Mouse (Mus musculus) liver, postnatal 0 days (tissue): ENCODE measurements around the gene Nphp1. TPM values are rescaled to one million over a fixed set of nuclear protein-coding genes. Genes with fewer than 3 reads are reported as not detected.
A peak's percentile ranks its signal among the peaks of the same experiment; 100 is the strongest.

Experiments
- ATAC-seq: fragments of 200-750 bp; cut with Nextera tagmentation; 2 replicates; pipeline ENCODE4 v1.8.0; 2017; ENCODE audit warnings: mild to moderate bottlenecking, moderate library complexity
- DNase-seq: peaks from one replicate; pipeline ENCODE4 v3.0.0-alpha.2; 2016
- H3K27ac ChIP-seq: fragments of 300-500 bp; sonication (generic); 2 replicates; pipeline ENCODE4 v1.5.1; 2014; ENCODE audit warnings: antibody characterized with exemption, moderate library complexity, mild to moderate bottlenecking, low read depth
- H3K27me3 ChIP-seq: fragments of 300-500 bp; sonication (generic); 2 replicates; pipeline ENCODE4 v1.6.1; 2014; ENCODE audit warnings: low read length, control low read depth, mixed read lengths; ENCODE audit not compliant: insufficient read depth
- H3K36me3 ChIP-seq: fragments of 300-500 bp; sonication (generic); replicated peaks from 2 replicates; pipeline ENCODE4 v1.6.1; 2014; ENCODE audit warnings: mild to moderate bottlenecking, control low read depth, low read length, moderate library complexity, mixed read lengths; ENCODE audit not compliant: insufficient read depth
- H3K4me1 ChIP-seq: fragments of 300-500 bp; sonication (generic); 2 replicates; pipeline ENCODE4 v1.6.1; 2014; ENCODE audit warnings: antibody characterized with exemption, mild to moderate bottlenecking, control low read depth; ENCODE audit not compliant: insufficient read depth
- H3K4me2 ChIP-seq: fragments of 300-500 bp; sonication (generic); 2 replicates; pipeline ENCODE4 v1.6.1; 2014; ENCODE audit warnings: low read depth, mild to moderate bottlenecking, low read length, moderate library complexity, mixed read lengths
- H3K4me3 ChIP-seq: fragments of 300-500 bp; sonication (generic); 2 replicates; pipeline ENCODE4 v1.5.1; 2014; ENCODE audit warnings: low read depth, low read length
- H3K9ac ChIP-seq: fragments of 300-500 bp; sonication (generic); replicated peaks from 2 replicates; pipeline ENCODE4 v1.6.1; 2014; ENCODE audit warnings: mild to moderate bottlenecking, moderate library complexity
- H3K9me3 ChIP-seq: fragments of 300-500 bp; sonication (generic); 2 replicates; pipeline ENCODE4 v1.6.1; 2016; ENCODE audit warnings: mild to moderate bottlenecking, control low read depth, low read length, mixed read lengths
- CTCF ChIP-seq: sonication (generic); IDR thresholded peaks from 2 replicates; pipeline ENCODE4 v1.5.1; 2016; ENCODE audit warnings: antibody characterized with exemption, low read depth
- EP300 ChIP-seq: IDR thresholded peaks from 2 replicates; pipeline ENCODE4 v1.6.1; 2016; ENCODE audit warnings: antibody characterized with exemption, low read depth, mild to moderate bottlenecking
- WGBS: fragments of 180-500 bp; shearing (Covaris S2); extraction: QIAGEN DNeasy Blood & Tissue Kit; methylation state at CpG from one replicate; pipeline ENCODE4 v1.1.7; 2014; ENCODE audit not compliant: insufficient replicate concordance; 5-methylcytosine and 5-hydroxymethylcytosine counted together
- polyA plus RNA-seq: library from polyadenylated mRNA; unstranded; fragments of >200 nt; fragmentation: Nextera tagmentation; extraction: Ambion mirVana; gene quantifications from 2 replicates; pipeline ENCODE4 v1.2.1, GENCODE M21; 2015

Gene Nphp1
- polyA plus RNA-seq, 1 experiment from 2014 or later, result 4.4 TPM

DNA sequence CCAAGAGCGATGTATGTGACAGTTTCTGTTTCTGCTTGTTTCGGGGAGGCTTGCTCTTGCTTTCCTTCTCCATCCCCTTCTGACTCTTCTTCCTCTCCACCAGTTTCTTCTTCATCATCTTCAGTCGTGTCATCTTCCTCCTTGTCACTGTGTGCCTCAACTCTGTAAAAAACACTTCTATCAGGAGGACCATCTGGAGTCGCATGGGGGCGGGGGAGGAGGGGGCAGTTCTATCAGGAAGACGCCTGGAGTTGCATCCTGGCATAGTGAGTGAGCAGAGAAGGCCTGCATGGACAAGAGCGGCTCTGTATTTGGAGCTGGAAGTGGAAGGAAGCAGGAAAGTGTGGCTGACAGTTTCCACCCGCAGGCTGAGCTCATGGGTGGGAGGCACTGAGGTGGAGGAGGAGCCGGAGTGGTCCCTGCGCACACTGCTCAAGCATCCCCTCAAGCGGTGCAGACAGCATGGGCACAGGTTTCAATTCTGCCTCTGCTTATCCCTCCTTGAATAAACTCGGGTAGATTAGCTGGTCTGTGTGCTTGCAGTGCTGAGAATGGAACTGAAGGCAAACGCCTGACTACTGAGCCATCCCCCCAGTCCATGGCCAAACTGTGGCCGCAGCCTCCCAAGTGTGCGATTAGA is 14.6 kb downstream of the Nphp1 start:
- Histone ChIP-seq H3K9ac (no peak overlapping the region), H3K27ac (no peak overlapping the region), H3K4me1 (no peaks in the 10 kb centered on the region), H3K27me3 (no peaks in the 10 kb centered on the region), H3K4me2 (no peak overlapping the region), H3K36me3 (no peaks in the 10 kb centered on the region), H3K4me3 (no peak overlapping the region), H3K9me3 (no peaks in the 10 kb centered on the region)
- no peak for TF ChIP-seq CTCF
- TF ChIP-seq EP300, result no peak
- no peak for ATAC-seq
- WGBS, result 61% methylated on average over 15 of the region's 15 CpGs
- DNase-seq, result no peak

DNA sequence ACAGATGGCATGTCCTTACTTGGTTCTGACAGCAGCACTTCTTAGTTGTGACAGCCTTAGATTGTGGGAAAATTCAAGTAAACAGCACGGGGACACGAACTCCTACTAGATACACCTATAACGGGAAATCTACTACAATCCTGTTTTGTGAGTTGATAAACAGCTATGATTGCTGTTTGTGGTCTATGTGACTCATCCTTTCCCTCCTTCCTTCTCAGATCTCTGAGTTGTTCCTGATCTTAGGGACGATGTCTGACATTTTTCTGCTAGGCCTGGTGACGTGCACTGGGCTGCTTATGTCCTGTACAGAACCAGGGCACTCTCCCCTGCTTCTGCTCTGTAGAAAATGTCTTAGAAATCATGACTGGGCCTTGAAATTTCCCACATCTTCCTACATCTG is 27.1 kb downstream of the Nphp1 start:
- Histone ChIP-seq H3K36me3 (no peaks in the 10 kb centered on the region), H3K4me1 (peaks cover 14% of the 10 kb centered on the region), H3K27ac (no peak overlapping the region), H3K9ac (no peak overlapping the region), H3K4me2 (no peak overlapping the region), H3K4me3 (no peak overlapping the region), H3K27me3 (no peaks in the 10 kb centered on the region), H3K9me3 (no peaks in the 10 kb centered on the region)
- DNase-seq, result no peak
- TF ChIP-seq EP300 (no peak), CTCF (no peak)
- WGBS, result 79% methylated on average over 5 of the region's 5 CpGs
- no peak for ATAC-seq

DNA sequence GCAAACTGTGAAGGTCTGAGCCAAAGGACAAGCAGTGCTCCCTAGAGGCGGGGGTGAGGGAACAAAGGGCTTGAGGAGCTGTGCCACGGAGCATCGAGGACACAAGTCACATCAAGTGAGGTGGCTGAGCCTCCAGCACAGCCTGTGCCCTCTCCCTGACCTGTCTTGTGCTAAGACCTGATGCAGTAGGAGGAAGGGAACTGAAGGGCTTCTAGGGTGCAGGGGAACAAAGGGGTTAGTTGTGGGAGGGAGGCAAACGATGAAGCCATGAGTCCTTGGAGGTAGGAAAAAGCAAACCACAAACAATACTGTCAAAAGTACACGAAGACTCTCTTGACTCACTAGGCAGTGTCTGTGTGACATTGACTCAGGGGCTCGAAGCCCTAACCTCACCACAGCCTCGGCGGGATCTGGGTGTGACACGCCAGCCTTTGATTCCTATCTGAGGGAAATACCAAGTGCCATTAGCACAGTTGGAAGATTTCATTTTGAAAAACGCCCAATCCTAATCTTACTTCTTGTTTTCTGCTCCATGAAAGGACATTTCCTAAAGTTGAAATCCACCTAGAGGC is 28.2 kb downstream of the Nphp1 start:
- 43% methylated on average over 10 of the region's 10 CpGs for whole genome bisulfite sequencing
- TF ChIP-seq EP300 (no peak), CTCF (no peak)
- no peak for ATAC-seq
- Histone ChIP-seq H3K27ac (no peak overlapping the region; the same call in 1 of the 2 replicates), H3K4me2 (no peak overlapping the region), H3K4me1 (peaks cover 14% of the 10 kb centered on the region), H3K9ac (no peak overlapping the region), H3K9me3 (no peaks in the 10 kb centered on the region), H3K36me3 (no peaks in the 10 kb centered on the region), H3K4me3 (no peak overlapping the region), H3K27me3 (no peaks in the 10 kb centered on the region)
- DNase-seq, result no peak

DNA sequence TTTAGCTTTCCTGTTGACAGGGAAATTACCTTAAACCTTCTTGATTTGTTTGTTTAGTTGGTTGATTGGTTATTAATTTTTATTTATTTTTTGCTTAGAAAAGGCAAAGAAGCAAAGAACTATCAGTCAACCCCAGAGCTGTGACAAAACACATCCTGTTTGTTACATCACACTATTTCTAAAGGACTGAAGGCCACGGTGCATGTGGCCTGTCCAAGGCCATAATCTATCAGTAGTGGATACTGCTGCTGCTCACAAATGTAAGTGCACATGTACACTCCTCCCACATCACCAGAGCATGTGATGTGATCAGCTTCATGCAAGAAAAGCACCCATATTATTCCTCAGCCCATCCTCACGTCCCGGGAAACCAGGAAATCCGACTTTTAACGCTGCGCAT is 28.7 kb downstream of the Nphp1 start:
- H3K4me1 ChIP-seq, result peaks cover 14% of the 10 kb centered on the region
- no peak overlapping the region for H3K27ac ChIP-seq
- no peak overlapping the region for H3K9ac ChIP-seq
- H3K9me3 ChIP-seq, result no peaks in the 10 kb centered on the region
- H3K27me3 ChIP-seq, result no peaks in the 10 kb centered on the region
- ATAC-seq, result peak; percentile 55; the same call in 1 of the 2 replicates
- no peak for TF ChIP-seq CTCF
- TF ChIP-seq EP300, result no peak
- no peaks in the 10 kb centered on the region for H3K36me3 ChIP-seq
- H3K4me2 ChIP-seq, result no peak overlapping the region
- no peak overlapping the region for H3K4me3 ChIP-seq
- no peak for DNase-seq
- 76% methylated on average over 6 of the region's 6 CpGs for WGBS

DNA sequence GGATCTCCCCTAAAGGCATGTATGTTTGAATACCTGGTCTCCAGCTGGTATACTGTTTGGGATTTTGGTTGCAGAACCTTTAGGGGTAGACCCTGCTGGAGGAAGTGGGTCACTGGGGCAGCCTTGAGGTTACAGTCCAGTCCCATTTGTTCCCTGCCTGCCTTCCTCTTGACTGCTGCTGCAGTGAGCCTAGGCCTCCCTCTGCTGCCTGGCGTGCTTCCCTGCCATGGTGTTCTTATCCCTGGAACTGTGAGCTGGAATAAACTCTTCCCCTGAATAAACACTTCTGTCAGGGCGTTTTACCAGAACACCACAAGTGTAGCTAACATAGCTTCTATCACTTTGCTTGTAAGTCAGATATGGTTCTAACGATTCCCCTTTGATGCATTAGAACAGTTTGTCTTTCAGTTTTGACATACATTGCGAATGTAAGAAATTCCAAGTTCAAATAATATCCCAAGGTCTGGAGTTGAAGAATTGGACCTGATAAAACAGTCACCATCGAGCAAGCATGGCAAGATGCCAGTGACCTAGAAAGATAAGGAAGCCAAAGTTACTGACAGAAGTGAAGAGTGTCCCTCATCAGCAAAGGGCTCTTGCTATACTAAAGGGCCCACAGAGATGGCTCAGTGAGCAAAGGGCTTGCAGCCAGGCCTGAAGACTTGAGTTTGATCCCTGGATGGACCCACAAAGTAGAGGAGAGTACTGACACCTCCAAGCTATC is 29.4 kb downstream of the Nphp1 start:
- Histone ChIP-seq H3K4me1 (peaks cover 14% of the 10 kb centered on the region), H3K4me2 (no peak overlapping the region), H3K9me3 (no peaks in the 10 kb centered on the region), H3K27me3 (no peaks in the 10 kb centered on the region), H3K9ac (no peak overlapping the region), H3K4me3 (no peak overlapping the region), H3K36me3 (no peaks in the 10 kb centered on the region), H3K27ac (no peak overlapping the region)
- no peak for ATAC-seq
- no peak for DNase-seq
- 55% methylated on average over 5 of the region's 5 CpGs for WGBS
- TF ChIP-seq CTCF, result no peak
- no peak for TF ChIP-seq EP300

DNA sequence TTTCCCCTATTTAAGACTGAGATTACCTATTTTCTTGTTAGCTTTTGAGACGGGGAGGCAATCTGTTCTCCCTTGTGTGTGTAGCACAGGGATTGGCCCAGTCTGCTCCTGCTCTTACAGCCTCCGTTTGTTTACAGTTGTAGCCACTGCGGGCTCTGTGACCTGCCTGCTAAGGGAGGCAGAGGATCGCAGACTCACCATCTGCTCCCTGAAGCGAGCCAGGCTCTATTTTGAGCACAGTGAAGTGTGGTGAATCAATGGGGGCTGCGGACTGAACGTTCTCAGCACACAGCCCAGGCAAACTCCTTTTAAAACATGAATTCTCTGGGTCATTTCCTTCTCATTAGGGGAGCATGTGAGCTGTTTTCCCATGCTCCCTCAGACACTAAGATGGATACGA is 31.5 kb downstream of the Nphp1 start:
- TF ChIP-seq EP300 (no peak), CTCF (no peak)
- H3K4me2 ChIP-seq, result no peak overlapping the region
- ATAC-seq, result no peak
- H3K4me1 ChIP-seq, result peaks cover 14% of the 10 kb centered on the region
- H3K9me3 ChIP-seq, result no peaks in the 10 kb centered on the region
- H3K36me3 ChIP-seq, result no peaks in the 10 kb centered on the region
- no peak overlapping the region for H3K4me3 ChIP-seq
- H3K27me3 ChIP-seq, result no peaks in the 10 kb centered on the region
- 48% methylated on average over 8 of the region's 8 CpGs for WGBS
- H3K27ac ChIP-seq, result no peak overlapping the region
- H3K9ac ChIP-seq, result no peak overlapping the region
- DNase-seq, result no peak
